Mouse (Mus musculus) myocyte (in vitro differentiated cells): ENCODE measurements at regions not wholly inside any gene's neighbourhood (a gene's known extent, or its start where the extent isn't known, plus 50 kb on each side); places are given as distances from the start of the nearest gene placed in this dataset.

Experiments used
- H3K27me3 ChIP-seq: one replicate; pipeline ENCODE4 v1.6.1; 2011; ENCODE audit not compliant: control insufficient read depth, insufficient read depth, insufficient read length
- H3K36me3 ChIP-seq: one replicate; pipeline ENCODE4 v1.6.1; 2011; ENCODE audit not compliant: control insufficient read depth, insufficient read depth
- H3K4me2 ChIP-seq: one replicate; pipeline ENCODE4 v1.6.1; 2011; ENCODE audit warnings: low read depth, control low read depth
- H3K4me3 ChIP-seq: one replicate; pipeline ENCODE4 v1.5.1; 2011; ENCODE audit warnings: mild to moderate bottlenecking, control low read depth, moderate library complexity
- H3K79me2 ChIP-seq: one replicate; pipeline ENCODE4 v1.6.1; 2011; ENCODE audit not compliant: control insufficient read depth, insufficient read depth
- H3ac ChIP-seq: one replicate; pipeline ENCODE4 v1.6.1; 2011; ENCODE audit not compliant: control insufficient read depth, insufficient read length
- CEBPB ChIP-seq: IDR thresholded peaks from 2 replicates; pipeline ENCODE4 v1.6.1; 2011; ENCODE audit warnings: mild to moderate bottlenecking, moderate library complexity; ENCODE audit not compliant: poor library complexity, insufficient read depth, severe bottlenecking
- E2F4 ChIP-seq: IDR thresholded peaks from one replicate; pipeline ENCODE4 v1.6.1; 2011; ENCODE audit warnings: mild to moderate bottlenecking, control low read depth, moderate library complexity; ENCODE audit not compliant: insufficient read depth
- MAX ChIP-seq: IDR thresholded peaks from one replicate; pipeline ENCODE4 v1.6.1; 2011; ENCODE audit warnings: low read depth, mild to moderate bottlenecking, control low read depth
- MYOD1 ChIP-seq, 3 experiments: IDR thresholded peaks; one replicate each; pipeline ENCODE4 v1.6.1; 2011; ENCODE audit warnings: control low read depth in 2 of 3, low read depth in 2 of 3, mild to moderate bottlenecking in 2 of 3, moderate library complexity in 1 of 3; ENCODE audit not compliant: insufficient read length in 2 of 3, control insufficient read depth in 1 of 3
- MYOG ChIP-seq, 3 experiments: IDR thresholded peaks; one replicate each; pipeline ENCODE4 v1.6.1; 2011; ENCODE audit warnings: control low read depth in 2 of 3, low read depth in 2 of 3, mild to moderate bottlenecking in 2 of 3; ENCODE audit not compliant: insufficient read length in 2 of 3, control insufficient read depth in 1 of 3, insufficient read depth in 1 of 3
- POLR2A ChIP-seq: IDR thresholded peaks from one replicate; pipeline ENCODE4 v1.6.1; 2011; ENCODE audit warnings: low read depth, mild to moderate bottlenecking, control low read depth, moderate library complexity; ENCODE audit not compliant: insufficient read length
- POLR2AphosphoS2 ChIP-seq: IDR thresholded peaks from one replicate; pipeline ENCODE4 v1.6.1; 2011; ENCODE audit warnings: low read depth, control low read depth; ENCODE audit not compliant: insufficient read length
- REST ChIP-seq: IDR thresholded peaks from one replicate; pipeline ENCODE4 v1.6.1; 2011; ENCODE audit warnings: mild to moderate bottlenecking, control low read depth, moderate library complexity; ENCODE audit not compliant: insufficient read depth, insufficient read length
- SRF ChIP-seq: IDR thresholded peaks from one replicate; pipeline ENCODE4 v1.6.1; 2011; ENCODE audit warnings: low read depth; ENCODE audit not compliant: control insufficient read depth, insufficient read length
- TCF12 ChIP-seq: IDR thresholded peaks from one replicate; pipeline ENCODE4 v1.6.1; 2011; ENCODE audit warnings: mild to moderate bottlenecking, control low read depth; ENCODE audit not compliant: poor library complexity, insufficient read depth, severe bottlenecking
- TCF3 ChIP-seq: IDR thresholded peaks from one replicate; pipeline ENCODE4 v1.6.1; 2011; ENCODE audit warnings: low read depth, control low read depth; ENCODE audit not compliant: insufficient read length
- USF1 ChIP-seq: IDR thresholded peaks from one replicate; pipeline ENCODE4 v1.6.1; 2011; ENCODE audit warnings: low read depth, mild to moderate bottlenecking, control low read depth, moderate library complexity

GRCm38 (mm10) chr3:34411142-34411914 lies 238.9 kb upstream of the Sox2 start:
- no peaks in the 10 kb centered on the region for H3K79me2 ChIP-seq
- no peaks in the 10 kb centered on the region for H3K27me3 ChIP-seq
- no peaks in the 10 kb centered on the region for H3K36me3 ChIP-seq
- no peak overlapping the region for H3ac ChIP-seq
- H3K4me2 ChIP-seq: no peak overlapping the region
- H3K4me3 ChIP-seq: no peak overlapping the region
- TF ChIP-seq TCF12 (no peak), MYOG (IDR thresholded peaks at IDR 0.05; ENCODE audit: control insufficient read depth in 1 of 3, insufficient read depth in 1 of 3, insufficient read length in 2 of 3, low read depth in 2 of 3) (no peak), E2F4 (no peak)

- H3K36me3 ChIP-seq: no peaks in the 10 kb centered on the region
- no peak for TF ChIP-seq USF1
These were observed 246.6 kb upstream of the Sox2 start for GRCm38 (mm10) chr3:34403586-34403985.

DNA sequence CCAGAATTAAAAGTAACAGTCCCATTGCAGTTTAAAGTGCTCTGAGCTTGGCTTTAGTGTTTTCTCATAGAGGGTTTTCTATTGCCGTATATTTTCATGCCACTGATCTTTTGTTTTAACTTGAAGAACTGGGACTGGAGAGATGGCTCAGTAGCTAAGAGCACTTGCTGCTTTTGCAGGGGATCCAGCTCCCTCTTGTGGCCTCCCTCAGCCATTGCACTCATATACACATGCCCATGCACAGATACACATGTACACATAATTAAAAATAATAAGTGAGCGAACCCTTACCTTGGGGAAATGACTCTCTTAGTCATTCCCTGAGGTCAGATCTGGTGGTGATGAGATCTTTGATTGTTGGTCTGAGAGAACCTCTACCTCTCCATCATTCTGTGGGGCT lies 258.9 kb upstream of the Sox2 start:
- H3K36me3 ChIP-seq: no peaks in the 10 kb centered on the region
- H3K27me3 ChIP-seq: no peaks in the 10 kb centered on the region
- no peak overlapping the region for H3ac ChIP-seq

More at GRCm38 (mm10) chr3:34403586-34403985, 246.6 kb upstream of the Sox2 start:
- Histone ChIP-seq H3K79me2 (no peaks in the 10 kb centered on the region), H3K27me3 (no peaks in the 10 kb centered on the region), H3ac (no peak overlapping the region), H3K4me3 (no peak overlapping the region), H3K4me2 (no peak overlapping the region)

GRCm38 (mm10) chr3:34384965-34385505 lies 265.2 kb upstream of the Sox2 start:
- Histone ChIP-seq H3ac (no peak overlapping the region), H3K4me2 (no peak overlapping the region), H3K36me3 (no peaks in the 10 kb centered on the region), H3K27me3 (no peaks in the 10 kb centered on the region), H3K4me3 (no peak overlapping the region), H3K79me2 (no peaks in the 10 kb centered on the region)
- no peak for TF ChIP-seq TCF12
- TF ChIP-seq MYOD1 (IDR thresholded peaks at IDR 0.05; ENCODE audit: control insufficient read depth in 1 of 3, insufficient read length in 2 of 3, low read depth in 2 of 3): no peak
- TF ChIP-seq USF1: no peak
- TF ChIP-seq MAX: no peak
- TF ChIP-seq TCF3: no peak
- no peak for TF ChIP-seq REST
- TF ChIP-seq MYOG (IDR thresholded peaks at IDR 0.05; ENCODE audit: control insufficient read depth in 1 of 3, insufficient read depth in 1 of 3, insufficient read length in 2 of 3, low read depth in 2 of 3): no peak
- TF ChIP-seq CEBPB: no peak
- TF ChIP-seq E2F4: no peak
- TF ChIP-seq POLR2AphosphoS2: no peak
- TF ChIP-seq POLR2A: no peak
- no peak for TF ChIP-seq SRF

More for the DNA sequence above, 258.9 kb upstream of the Sox2 start:
- TF ChIP-seq TCF12: no peak
- no peak for TF ChIP-seq REST
- no peak for TF ChIP-seq POLR2AphosphoS2
- no peak for TF ChIP-seq USF1
- TF ChIP-seq MYOD1 (IDR thresholded peaks at IDR 0.05; ENCODE audit: control insufficient read depth in 1 of 3, insufficient read length in 2 of 3, low read depth in 2 of 3): no peak
- TF ChIP-seq CEBPB: no peak
- TF ChIP-seq TCF3: no peak
- TF ChIP-seq POLR2A: no peak
- no peak for TF ChIP-seq SRF
- no peak for TF ChIP-seq MAX
- no peak for TF ChIP-seq MYOG (IDR thresholded peaks at IDR 0.05; ENCODE audit: control insufficient read depth in 1 of 3, insufficient read depth in 1 of 3, insufficient read length in 2 of 3, low read depth in 2 of 3)
- TF ChIP-seq E2F4: no peak
- H3K4me2 ChIP-seq: no peak overlapping the region
- H3K79me2 ChIP-seq: no peaks in the 10 kb centered on the region
- H3K4me3 ChIP-seq: no peak overlapping the region

GRCm38 (mm10) chr3:34377913-34378312 lies 272.3 kb upstream of the Sox2 start:
- Histone ChIP-seq H3K36me3 (no peaks in the 10 kb centered on the region), H3K4me2 (no peak overlapping the region), H3K79me2 (no peaks in the 10 kb centered on the region), H3ac (no peak overlapping the region), H3K4me3 (no peak overlapping the region), H3K27me3 (no peaks in the 10 kb centered on the region)
- no peak for TF ChIP-seq POLR2AphosphoS2
- no peak for TF ChIP-seq POLR2A
- TF ChIP-seq MYOG (IDR thresholded peaks at IDR 0.05; ENCODE audit: control insufficient read depth in 1 of 3, insufficient read depth in 1 of 3, insufficient read length in 2 of 3, low read depth in 2 of 3): no peak
- TF ChIP-seq CEBPB: no peak
